In the genomic region with DNA sequence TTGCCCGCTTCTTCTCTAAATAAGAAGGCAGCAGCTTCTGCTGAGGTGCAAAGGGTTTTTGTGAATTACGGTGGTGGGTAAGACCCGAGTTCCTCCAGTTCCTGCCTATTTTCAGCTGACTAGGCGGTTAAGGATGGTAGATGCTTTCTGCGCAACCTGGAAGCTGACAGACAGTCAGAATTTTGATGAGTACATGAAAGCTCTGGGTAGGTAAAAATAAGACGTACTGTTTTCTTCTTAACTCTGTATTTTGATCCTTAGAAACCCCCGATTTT, we compare ENCODE assay signal across 9 mouse cellular contexts. TPM values are rescaled to one million over a fixed set of nuclear protein-coding genes. Genes with fewer than 3 reads are reported as not detected.
DNase-seq lines count a peak whose midpoint lies in the region; ATAC-seq lines count a peak whose summit lies in the region.
"Had no signal": no experiment of that assay in that cellular context is flagged by ENCODE, and none has a peak within 500 bp of the region (broad histone marks: within the 10 kb centered on the region; RNA-seq: fewer than 3 reads in every experiment).

Gene Fabp7 (plus strand): TSS at position 6 of the 275 bp plus-strand sequence.

- no peak within 1 kb of the TSS for H3K9ac ChIP-seq in kidney, embryonic 15.5 days
- no peak within 1 kb of the TSS for H3K9ac ChIP-seq in embryonic facial prominence, embryonic 14.5 days (ENCODE audit: low read depth, low read length)
- peak within 1 kb of the TSS; percentile 56 for H3K9ac ChIP-seq in hindbrain, embryonic 12.5 days
- H3K9ac ChIP-seq in midbrain, embryonic 11.5 days (ENCODE audit: low read length) = peak within 1 kb of the TSS; percentile 81
- H3K9ac ChIP-seq: limb, embryonic 15.5 days had no signal

- H3K36me3 ChIP-seq in kidney, embryonic 15.5 days = no peaks in the 10 kb centered on the region
- no peaks in the 10 kb centered on the region for H3K36me3 ChIP-seq in embryonic facial prominence, embryonic 14.5 days (ENCODE audit: control insufficient read depth, insufficient read depth, low read length)
- no peaks in the 10 kb centered on the region for H3K36me3 ChIP-seq in hindbrain, embryonic 12.5 days
- H3K36me3 ChIP-seq in midbrain, embryonic 11.5 days (ENCODE audit: control insufficient read depth, insufficient read depth, low read length) = peaks cover 2% of the 10 kb centered on the region; the same call in 1 of the 2 replicates
- H3K36me3 ChIP-seq: limb, embryonic 15.5 days had no signal

- no peak within 1 kb of the TSS for H3K4me3 ChIP-seq in kidney, embryonic 15.5 days (replicated peaks)
- H3K4me3 ChIP-seq in embryonic facial prominence, embryonic 14.5 days (ENCODE audit: low read depth, low read length) = peak within 1 kb of the TSS; percentile 2; the same call in 1 of the 2 replicates
- H3K4me3 ChIP-seq in hindbrain, embryonic 12.5 days = peak within 1 kb of the TSS; percentile 41
- H3K4me3 ChIP-seq in midbrain, embryonic 11.5 days (ENCODE audit: low read depth, low read length) = peak within 1 kb of the TSS; percentile 57
- H3K4me3 ChIP-seq: limb, embryonic 15.5 days had no signal

- H3K27ac ChIP-seq in kidney, embryonic 15.5 days = no peak within 1 kb of the TSS
- no peak within 1 kb of the TSS for H3K27ac ChIP-seq in embryonic facial prominence, embryonic 14.5 days (replicated peaks; ENCODE audit: low read depth, low read length)
- peak within 1 kb of the TSS; percentile 86 for H3K27ac ChIP-seq in hindbrain, embryonic 12.5 days
- peak within 1 kb of the TSS; percentile 94 for H3K27ac ChIP-seq in midbrain, embryonic 11.5 days (ENCODE audit: low read depth, low read length)
- H3K27ac ChIP-seq: limb, embryonic 15.5 days had no signal

- no peak for ATAC-seq in kidney, embryonic 15.5 days (replicated peaks; ENCODE audit: low FRiP score)
- ATAC-seq in embryonic facial prominence, embryonic 14.5 days (ENCODE audit: low read depth) = no peak
- no peak for ATAC-seq in hindbrain, embryonic 12.5 days (ENCODE audit: low FRiP score)
- ATAC-seq in midbrain, embryonic 11.5 days (ENCODE audit: low FRiP score) = no peak

- peak within 1 kb of the TSS; percentile 29 for H3K4me2 ChIP-seq in kidney, embryonic 15.5 days
- peak within 1 kb of the TSS; percentile 37 for H3K4me2 ChIP-seq in embryonic facial prominence, embryonic 14.5 days (ENCODE audit: low read depth, low read length)
- H3K4me2 ChIP-seq in hindbrain, embryonic 12.5 days (replicated peaks) = peak within 1 kb of the TSS; percentile 50
- peak within 1 kb of the TSS; percentile 71 for H3K4me2 ChIP-seq in midbrain, embryonic 11.5 days
- H3K4me2 ChIP-seq: limb, embryonic 15.5 days had no signal

- H3K27me3 ChIP-seq in kidney, embryonic 15.5 days = no peaks in the 10 kb centered on the region
- H3K27me3 ChIP-seq in embryonic facial prominence, embryonic 14.5 days (replicated peaks; ENCODE audit: control insufficient read depth, insufficient read depth, low read length) = no peaks in the 10 kb centered on the region
- no peaks in the 10 kb centered on the region for H3K27me3 ChIP-seq in hindbrain, embryonic 12.5 days
- H3K27me3 ChIP-seq in midbrain, embryonic 11.5 days (ENCODE audit: control insufficient read depth, insufficient read depth, low read length) = no peaks in the 10 kb centered on the region
- H3K27me3 ChIP-seq: limb, embryonic 15.5 days had no signal

- DNase-seq in kidney, adult 11 months = no peak
- DNase-seq in embryonic facial prominence, embryonic 14.5 days (ENCODE audit: low spot score) = no peak
- DNase-seq in midbrain, embryonic 11.5 days (ENCODE audit: low spot score, missing footprints) = no peak
- DNase-seq in embryo, embryonic 10 days (ENCODE audit: low spot score) = no peak
- DNase-seq in cerebellum, postnatal 4 days (ENCODE audit: low spot score in 2 of 2) = no peak
- no peak for DNase-seq in adrenal gland, adult 18-20 months (ENCODE audit: low spot score in 2 of 2)

- WGBS in kidney, embryonic 15.5 days = 27% methylated on average over 7 of the region's 7 CpGs
- 16% methylated on average over 7 of the region's 7 CpGs for WGBS in embryonic facial prominence, embryonic 14.5 days
- 7% methylated on average over 7 of the region's 7 CpGs for WGBS in hindbrain, embryonic 12.5 days
- WGBS in midbrain, embryonic 11.5 days = 6% methylated on average over 7 of the region's 7 CpGs

- peaks cover 17% of the 10 kb centered on the region for H3K4me1 ChIP-seq in kidney, embryonic 15.5 days
- H3K4me1 ChIP-seq in embryonic facial prominence, embryonic 14.5 days (ENCODE audit: control insufficient read depth, insufficient read depth, low read length) = peaks cover 7% of the 10 kb centered on the region; the same call in 1 of the 2 replicates
- peaks cover 26% of the 10 kb centered on the region for H3K4me1 ChIP-seq in hindbrain, embryonic 12.5 days
- peaks cover 26% of the 10 kb centered on the region for H3K4me1 ChIP-seq in midbrain, embryonic 11.5 days (ENCODE audit: control insufficient read depth, insufficient read depth, low read length)

- no peaks in the 10 kb centered on the region for H3K9me3 ChIP-seq in kidney, embryonic 15.5 days (replicated peaks)
- H3K9me3 ChIP-seq in embryonic facial prominence, embryonic 14.5 days (ENCODE audit: control insufficient read depth, low read length) = no peaks in the 10 kb centered on the region
- H3K9me3 ChIP-seq in hindbrain, embryonic 12.5 days (replicated peaks) = no peaks in the 10 kb centered on the region
- H3K9me3 ChIP-seq in midbrain, embryonic 11.5 days (ENCODE audit: control insufficient read depth, low read length) = no peaks in the 10 kb centered on the region
- H3K9me3 ChIP-seq: limb, embryonic 15.5 days had no signal

RNA-seq across cellular contexts. Expression of gene Fabp7, which starts in this region (rescaled TPM):
- polyA plus RNA-seq in kidney, embryonic 15.5 days (2015; fragmentation: Nextera tagmentation; extraction: Ambion mirVana) = 7.8 and 14.3 TPM in 2 replicates
- 85.8 and 91.3 TPM in 2 replicates for polyA plus RNA-seq in embryonic facial prominence, embryonic 14.5 days (2014; fragmentation: Nextera tagmentation; extraction: Ambion mirVana)
- 1,425 and 1,599 TPM in 2 replicates for polyA plus RNA-seq in hindbrain, embryonic 12.5 days (2016; fragmentation: Nextera tagmentation; extraction: Ambion mirVana)
- 1,096 and 1,115 TPM in 2 replicates for polyA plus RNA-seq in midbrain, embryonic 11.5 days (2014; fragmentation: Nextera tagmentation; extraction: Ambion mirVana)
- total RNA-seq in adrenal gland, adult 18-20 months (2021) = 1 to 10 TPM; 1.1 to 1.4 TPM

Comparison
In these comparisons a context has a peak if more than half of its experiments do, and no peak if none do; other contexts are left out.
1. RNA of gene Fabp7 (polyA plus RNA-seq): 1,425 to 1,599 TPM in hindbrain, embryonic 12.5 days and 1,096 to 1,115 TPM in midbrain, embryonic 11.5 days; 85.8 to 91.3 TPM in embryonic facial prominence, embryonic 14.5 days and 7.8 to 14.3 TPM in kidney, embryonic 15.5 days; every median in the first group is over 10 times any median in the second.
2. H3K27ac ChIP-seq: peak in hindbrain, embryonic 12.5 days (single experiment) and midbrain, embryonic 11.5 days (single experiment); none in kidney, embryonic 15.5 days (single experiment) and embryonic facial prominence, embryonic 14.5 days (single experiment).
3. H3K9ac ChIP-seq: peak in hindbrain, embryonic 12.5 days (single experiment) and midbrain, embryonic 11.5 days (single experiment); none in kidney, embryonic 15.5 days (single experiment) and embryonic facial prominence, embryonic 14.5 days (single experiment).
4. Peak in every context shown above with its lines, with median percentiles within 50 percentile points of each other: H3K4me2 ChIP-seq.